Mouse (Mus musculus): ENCODE results near the gene Cep72. TPM values are rescaled to one million over a fixed set of nuclear protein-coding genes. Genes with fewer than 3 reads are reported as not detected.

The Cep72 gene
- total and polyA plus RNA-seq, 3 experiments = 7.3 to 15.1 (median 9.3) TPM

GRCm38 (mm10) chr13:74062378-74063128 is 454 bp upstream of the Cep72 start:
- peak overlapping the region; percentile 12 to 99 (median 89) for H3K4me3 ChIP-seq (replicated peaks in 1 of 3; ENCODE audit: low read depth in 2 of 3, low read length in 2 of 3, poor library complexity in 1 of 3)
- peak overlapping the region; percentile 97 for H3K9ac ChIP-seq (ENCODE audit: insufficient read depth, low read depth)
- dilution Hi-C loops (cut with MboI; ENCODE audit: extremely low pct_ligation_motif_present, extremely low pct_unique_long_range_greater_than_20kb, low sequenced_read_pairs) (no loop called here), in situ Hi-C loops (cut with MboI; ENCODE audit: low pct_ligation_motif_present, low pct_unique_long_range_greater_than_20kb, low sequenced_read_pairs) (no loop called here)
- peaks cover 4% of the 10 kb centered on the region for H3K27me3 ChIP-seq (replicated peaks)
- H3K27ac ChIP-seq (ENCODE audit: insufficient read depth, low read depth) = no peak overlapping the region
- TF ChIP-seq ZC3H11A (IDR thresholded peaks at IDR 0.05; ENCODE audit: low read depth, low read length) (no peak), CHD2 (IDR thresholded peaks at IDR 0.05; ENCODE audit: low read length) (no peak), RCOR1 (conservative IDR thresholded peaks at IDR 0.05; ENCODE audit: low read depth, low read length) (no peak), NRF1 (IDR thresholded peaks at IDR 0.05; ENCODE audit: low read depth, low read length) (no peak), CHD1 (IDR thresholded peaks at IDR 0.05; ENCODE audit: low read depth, low read length) (0 out of 2 replicates have a peak, but pooled peaks have one; percentile 28), ZNF384 (IDR thresholded peaks at IDR 0.05; ENCODE audit: low read depth, low read length) (peak; percentile 25; the same call in 1 of the 2 replicates), UBTF (IDR thresholded peaks at IDR 0.05; ENCODE audit: low read depth, low read length) (no peak), MEF2A (IDR thresholded peaks at IDR 0.05; ENCODE audit: borderline replicate concordance, low read depth, low read length) (no peak), ZKSCAN1 (IDR thresholded peaks at IDR 0.05; ENCODE audit: borderline replicate concordance, low read depth, low read length) (no peak), EP300 (IDR thresholded peaks at IDR 0.05; ENCODE audit: low read length) (no peak), IRF4 (IDR thresholded peaks at IDR 0.05; ENCODE audit: low read depth, low read length) (no peak; the same call in 1 of the 2 replicates), MXI1 (IDR thresholded peaks at IDR 0.05; ENCODE audit: low read depth, low read length) (peak; percentile 10; the same call in 1 of the 2 replicates), TBP (conservative IDR thresholded peaks at IDR 0.05; ENCODE audit: low read depth, low read length) (no peak), MYC (IDR thresholded peaks at IDR 0.05; ENCODE audit: low read depth, low read length) (no peak), BHLHE40 (IDR thresholded peaks at IDR 0.05; ENCODE audit: low read depth, low read length) (no peak), JUND (conservative IDR thresholded peaks at IDR 0.05; ENCODE audit: low read depth, low read length) (no peak), MAFK (IDR thresholded peaks at IDR 0.05; ENCODE audit: insufficient replicate concordance, low read length) (no peak), E2F4 (IDR thresholded peaks at IDR 0.05; ENCODE audit: insufficient replicate concordance, low read depth, low read length) (0 out of 2 replicates have a peak, but pooled peaks have one; percentile 0), MAZ (IDR thresholded peaks at IDR 0.05; ENCODE audit: low read depth, low read length) (peak; percentile 46; the same call in 1 of the 2 replicates), GABPA (IDR thresholded peaks at IDR 0.05; ENCODE audit: insufficient replicate concordance, low read depth, low read length) (no peak), ZMIZ1 (IDR thresholded peaks at IDR 0.05; ENCODE audit: low read depth, low read length) (no peak; the same call in 1 of the 2 replicates), MAX (IDR thresholded peaks at IDR 0.05; ENCODE audit: low read length) (no peak), HCFC1 (IDR thresholded peaks at IDR 0.05; ENCODE audit: low read depth, low read length) (no peak), POLR2A (IDR thresholded peaks at IDR 0.05; ENCODE audit: low read depth, low read length) (no peak), KAT2A (IDR thresholded peaks at IDR 0.05; ENCODE audit: insufficient replicate concordance, low read length) (no peak), SIN3A (IDR thresholded peaks at IDR 0.05; ENCODE audit: low read length) (no peak; the same call in 1 of the 2 replicates)
- H3K4me1 ChIP-seq (ENCODE audit: control insufficient read depth in 1 of 2, insufficient read depth in 2 of 2) = 0 out of 4 replicates have a peak, but pooled peaks cover 0 to 5% of the 10 kb centered on the region in 2 experiments
- H3K36me3 ChIP-seq (replicated peaks in 1 of 2; ENCODE audit: control insufficient read depth in 1 of 2, insufficient read depth in 1 of 2, low read length in 1 of 2) = peaks cover 5 to 11% of the 10 kb centered on the region in 2 experiments
- no peaks in the 10 kb centered on the region for H3K9me3 ChIP-seq (replicated peaks; ENCODE audit: low read length)
- peak overlapping the region; percentile 23 for H3K4me2 ChIP-seq (ENCODE audit: insufficient read depth, low read depth, poor library complexity, severe bottlenecking)
- DNase-seq (ENCODE audit: extremely low read depth) = no peak
- no peaks in the 10 kb centered on the region for H3K79me2 ChIP-seq (replicated peaks; ENCODE audit: control insufficient read depth, extremely low read depth, insufficient read depth, poor library complexity, severe bottlenecking)
